Mouse (Mus musculus) layer of hippocampus, postnatal 36 days (tissue): ENCODE data around the gene Psma6. TPM values are rescaled to one million over a fixed set of nuclear protein-coding genes. Genes with fewer than 3 reads are reported as not detected.
"Not testable (repeated sequence)": the region's sequence is repeated elsewhere in the genome, so short reads cannot be mapped to it uniquely, and the experiment has no call there.

Source experiments
- DNase-seq, 2 experiments: peaks; one replicate each; pipeline ENCODE4 v3.0.0; 2022
- total RNA-seq, 2 experiments: library from RNA; stranded (reverse); gene quantifications; 2 replicates each; pipeline ENCODE4 v1.2.3; 2021

The Psma6 gene
- total RNA-seq, 2 experiments from 2014 or later = 142 to 152 TPM

- DNase-seq = no peak
Measured at GRCm38 (mm10) chr12:55392733-55393577, 8.9 kb downstream of the Psma6 start.

- DNase-seq = not testable (repeated sequence)
Measured at GRCm38 (mm10) chr12:55395601-55396000, 11.6 kb downstream of the Psma6 start.

GRCm38 (mm10) chr12:55396536-55396935 lies 12.5 kb downstream of the Psma6 start:
- DNase-seq = no peak

- no peak for DNase-seq
Measured at GRCm38 (mm10) chr12:55397544-55398239, 13.7 kb downstream of the Psma6 start.

GRCm38 (mm10) chr12:55398240-55399127 lies 14.5 kb downstream of the Psma6 start:
- peak; percentile 88 to 89 for DNase-seq

GRCm38 (mm10) chr12:55399128-55399677 lies 15.2 kb downstream of the Psma6 start:
- DNase-seq = no peak

GRCm38 (mm10) chr12:55407888-55408287 lies 23.9 kb downstream of the Psma6 start:
- DNase-seq = no peak

- DNase-seq = no peak
Measured at GRCm38 (mm10) chr12:55415255-55415654, 31.2 kb downstream of the Psma6 start.

GRCm38 (mm10) chr12:55415762-55416161 lies 31.7 kb downstream of the Psma6 start:
- DNase-seq = no peak

- no peak for DNase-seq
Measured at GRCm38 (mm10) chr12:55420220-55420619, 36.2 kb downstream of the Psma6 start.

- no peak for DNase-seq
Measured at GRCm38 (mm10) chr12:55422057-55422456, 38.0 kb downstream of the Psma6 start.

- DNase-seq = no peak
Measured at GRCm38 (mm10) chr12:55426300-55426699, 42.3 kb downstream of the Psma6 start.

- no peak for DNase-seq
Measured at GRCm38 (mm10) chr12:55429201-55429600, 45.2 kb downstream of the Psma6 start.

GRCm38 (mm10) chr12:55429956-55430355 lies 45.9 kb downstream of the Psma6 start:
- no peak for DNase-seq

- DNase-seq = no peak
Measured at GRCm38 (mm10) chr12:55432284-55432919, 48.4 kb downstream of the Psma6 start.

GRCm38 (mm10) chr12:55432920-55433284 lies 48.9 kb downstream of the Psma6 start:
- DNase-seq = no peak

GRCm38 (mm10) chr12:55433802-55434435 lies 49.9 kb downstream of the Psma6 start:
- no peak for DNase-seq

- DNase-seq = no peak
Measured at GRCm38 (mm10) chr12:55435080-55435479, 51.1 kb downstream of the Psma6 start.

- no peak for DNase-seq
Measured at GRCm38 (mm10) chr12:55437122-55437826, 53.3 kb downstream of the Psma6 start.

- DNase-seq = no peak
Measured at GRCm38 (mm10) chr12:55438058-55438457, 54.0 kb downstream of the Psma6 start.
